Mouse (Mus musculus): ENCODE results near the gene Zfp455. TPM values are rescaled to one million over a fixed set of nuclear protein-coding genes. Genes with fewer than 3 reads are reported as not detected.

The Zfp455 gene
- 23.7 TPM for polyA plus RNA-seq (2014; fragmentation: Illumina TruSeq; extraction: RNeasy Lipid Tissue Mini Kit (QIAGEN cat#74804))

DNA sequence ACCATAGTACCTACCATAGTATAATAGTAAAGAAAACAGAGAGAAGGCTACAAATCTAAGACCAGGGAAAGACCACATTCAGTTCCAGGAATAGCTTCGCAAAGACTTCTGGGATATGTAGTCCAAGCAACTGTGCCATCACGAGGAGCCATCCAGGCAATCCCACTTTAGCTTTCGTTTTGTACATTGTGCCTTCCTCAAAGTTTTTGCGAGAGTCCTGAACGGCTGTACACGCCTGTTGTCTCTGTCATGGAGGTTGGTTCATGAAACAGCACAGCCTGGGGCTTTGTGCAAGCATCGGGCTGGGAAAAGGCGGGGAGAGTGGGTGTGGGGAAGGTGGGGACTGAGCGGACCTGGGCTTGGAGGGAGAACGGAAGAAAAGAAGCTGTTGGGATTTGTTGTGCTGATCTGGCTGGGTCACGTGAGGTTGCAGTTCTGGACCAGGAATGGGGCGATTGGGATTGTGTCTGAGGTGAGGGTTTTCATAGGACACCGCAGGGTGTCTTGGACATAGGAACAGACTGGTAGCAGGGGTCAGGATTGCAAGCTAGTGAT, at the start of gene Zfp455:
Gene Zfp455 (plus strand): TSS at position 167 of the 555 bp plus-strand sequence.

DNA sequence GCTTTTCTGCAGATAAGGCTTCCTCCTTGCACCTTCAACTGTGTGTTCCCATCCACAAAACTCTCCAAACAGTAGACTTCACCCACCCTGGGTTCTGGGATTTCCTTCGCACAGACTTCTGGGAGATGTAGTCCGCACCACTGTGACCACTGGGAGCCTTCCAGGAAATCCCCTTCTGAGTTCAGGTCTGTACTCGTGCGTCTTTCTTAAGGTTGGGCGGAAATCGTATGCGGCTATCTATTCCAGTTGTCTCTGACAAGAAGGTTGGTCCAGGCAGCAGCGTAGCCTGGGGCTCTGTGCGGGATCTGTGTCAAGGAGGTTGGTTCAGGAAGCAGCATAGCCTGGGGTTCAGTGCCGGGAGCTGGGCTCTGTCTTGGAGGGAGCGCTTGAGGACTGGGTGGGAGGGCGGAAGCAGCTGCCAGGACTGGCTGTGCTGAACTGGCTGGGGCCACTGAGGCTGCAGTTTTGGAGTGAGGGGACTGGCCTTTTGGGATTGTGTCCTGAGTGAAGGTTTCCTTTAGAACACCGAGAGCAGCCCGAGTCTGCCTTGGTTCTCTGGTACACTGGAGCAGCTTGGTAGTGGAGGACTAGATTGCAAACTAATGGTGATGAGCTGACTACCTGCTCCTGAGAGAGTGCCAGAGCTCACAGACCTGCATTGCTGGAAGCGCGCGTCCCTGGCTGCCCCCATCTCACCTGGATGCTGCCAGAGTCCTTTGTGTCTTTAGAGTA, 21.1 kb upstream of the Zfp455 start, which contains the start of gene Rsl1:
Gene Rsl1 (plus strand): TSS at position 192 of the 732 bp plus-strand sequence.

Other genes with a start within 250 kb of the Zfp455 start
- 23.4 TPM for gene Zfp712, start 133.3 kb upstream of the Zfp455 start, polyA plus RNA-seq (2014; fragmentation: Illumina TruSeq; extraction: RNeasy Lipid Tissue Mini Kit (QIAGEN cat#74804))
- 42.0 TPM for gene Zfp708, start 96.5 kb upstream of the Zfp455 start, polyA plus RNA-seq (2014; fragmentation: Illumina TruSeq; extraction: RNeasy Lipid Tissue Mini Kit (QIAGEN cat#74804))
- gene Gm28557, start 85.9 kb upstream of the Zfp455 start, polyA plus RNA-seq (2014; fragmentation: Illumina TruSeq; extraction: RNeasy Lipid Tissue Mini Kit (QIAGEN cat#74804)), result 7.5 TPM
- gene Rslcan18, start 78.2 kb upstream of the Zfp455 start, polyA plus RNA-seq (2014; fragmentation: Illumina TruSeq; extraction: RNeasy Lipid Tissue Mini Kit (QIAGEN cat#74804)), result 1.8 TPM
- gene Zfp759, start 72.8 kb upstream of the Zfp455 start, polyA plus RNA-seq (2014; fragmentation: Illumina TruSeq; extraction: RNeasy Lipid Tissue Mini Kit (QIAGEN cat#74804)), result 30.8 TPM
- 42.0 TPM for gene Rsl1, start 21.3 kb upstream of the Zfp455 start, polyA plus RNA-seq (2014; fragmentation: Illumina TruSeq; extraction: RNeasy Lipid Tissue Mini Kit (QIAGEN cat#74804))
- 11.5 TPM for gene Zfp458, start 84.0 kb downstream of the Zfp455 start, polyA plus RNA-seq (2014; fragmentation: Illumina TruSeq; extraction: RNeasy Lipid Tissue Mini Kit (QIAGEN cat#74804))
- gene Zfp457, start 112.0 kb downstream of the Zfp455 start, polyA plus RNA-seq (2014; fragmentation: Illumina TruSeq; extraction: RNeasy Lipid Tissue Mini Kit (QIAGEN cat#74804)), result 0.63 TPM
- gene Zfp595, start 138.1 kb downstream of the Zfp455 start, polyA plus RNA-seq (2014; fragmentation: Illumina TruSeq; extraction: RNeasy Lipid Tissue Mini Kit (QIAGEN cat#74804)), result 39.4 TPM
- gene Gm28044, start 166.0 kb downstream of the Zfp455 start, polyA plus RNA-seq (2014; fragmentation: Illumina TruSeq; extraction: RNeasy Lipid Tissue Mini Kit (QIAGEN cat#74804)), result not detected
- 26.2 TPM for gene Zfp953, start 166.1 kb downstream of the Zfp455 start, polyA plus RNA-seq (2014; fragmentation: Illumina TruSeq; extraction: RNeasy Lipid Tissue Mini Kit (QIAGEN cat#74804))
- gene Gm28041, start 181.2 kb downstream of the Zfp455 start, polyA plus RNA-seq (2014; fragmentation: Illumina TruSeq; extraction: RNeasy Lipid Tissue Mini Kit (QIAGEN cat#74804)), result not detected
- gene Zfp456, start 181.3 kb downstream of the Zfp455 start, polyA plus RNA-seq (2014; fragmentation: Illumina TruSeq; extraction: RNeasy Lipid Tissue Mini Kit (QIAGEN cat#74804)), result 17.6 TPM
- 37.0 TPM for gene Zfp429, start 205.3 kb downstream of the Zfp455 start, polyA plus RNA-seq (2014; fragmentation: Illumina TruSeq; extraction: RNeasy Lipid Tissue Mini Kit (QIAGEN cat#74804))
- 6.3 TPM for gene Zfp459, start 226.9 kb downstream of the Zfp455 start, polyA plus RNA-seq (2014; fragmentation: Illumina TruSeq; extraction: RNeasy Lipid Tissue Mini Kit (QIAGEN cat#74804))

Measured in ovary, adult 10 weeks (tissue).